16 mouse cellular contexts compared by ENCODE assay signal in genomic region chr5:148609506-148609880, GRCm38 (mm10). TPM values are rescaled to one million over a fixed set of nuclear protein-coding genes. Genes with fewer than 3 reads are reported as not detected.
DNase-seq lines count a peak whose midpoint lies in the region; ATAC-seq lines count a peak whose summit lies in the region.
"Had no signal": no experiment of that assay in that cellular context is flagged by ENCODE, and none has a peak within 500 bp of the region (broad histone marks: within the 10 kb centered on the region; RNA-seq: fewer than 3 reads in every experiment).

No protein-coding gene starts in this region.

- no peaks in the 10 kb centered on the region for H3K9me3 ChIP-seq in midbrain, embryonic 13.5 days
- H3K9me3 ChIP-seq in midbrain, embryonic 15.5 days: no peaks in the 10 kb centered on the region
- H3K9me3 ChIP-seq: limb, embryonic 12.5 days; neural tube, embryonic 13.5 days had no signal

- intact Hi-C loops in heart, postnatal 14 days (cut with DNase I): no loop called here

- H3K36me3 ChIP-seq in midbrain, embryonic 13.5 days: no peaks in the 10 kb centered on the region
- H3K36me3 ChIP-seq in midbrain, embryonic 15.5 days (replicated peaks): no peaks in the 10 kb centered on the region
- H3K36me3 ChIP-seq: limb, embryonic 12.5 days; neural tube, embryonic 13.5 days had no signal

- peaks cover 20% of the 10 kb centered on the region for H3K4me1 ChIP-seq in midbrain, embryonic 13.5 days (replicated peaks)
- peaks cover 12% of the 10 kb centered on the region; the same call in 1 of the 2 replicates for H3K4me1 ChIP-seq in midbrain, embryonic 15.5 days

- peak overlapping the region; percentile 35; the same call in 1 of the 2 replicates for H3K27ac ChIP-seq in midbrain, embryonic 13.5 days
- H3K27ac ChIP-seq in midbrain, embryonic 15.5 days: no peak overlapping the region
- H3K27ac ChIP-seq: neural tube, embryonic 13.5 days had no signal

- no peaks in the 10 kb centered on the region for H3K27me3 ChIP-seq in midbrain, embryonic 13.5 days
- H3K27me3 ChIP-seq in midbrain, embryonic 15.5 days (replicated peaks): no peaks in the 10 kb centered on the region
- H3K27me3 ChIP-seq: CH12.LX; limb, embryonic 12.5 days; neural tube, embryonic 13.5 days; Patski had no signal

- H3K9ac ChIP-seq in midbrain, embryonic 13.5 days (replicated peaks): no peak overlapping the region
- H3K9ac ChIP-seq in midbrain, embryonic 15.5 days: no peak overlapping the region
- H3K9ac ChIP-seq: limb, embryonic 12.5 days; lung, embryonic 14.5 days; neural tube, embryonic 13.5 days had no signal

- DNase-seq in heart, adult 11 months: peak; percentile 96
- no peak for DNase-seq in heart, postnatal 4 days
- DNase-seq in heart, postnatal 14 days: peak; percentile 13 to 28
- peak; percentile 31 for DNase-seq in skeletal muscle tissue, adult 2 months (ENCODE audit: low read depth, low spot score)
- DNase-seq in frontal cortex, adult 2 months (ENCODE audit: extremely low spot score in 1 of 2, low spot score in 1 of 2): no peak
- DNase-seq: adrenal gland, postnatal 10 days; kidney, postnatal 14 days; lung, embryonic 14.5 days; right cerebral cortex, adult 18-20 months; thymus, adult 2 months had no signal

- no peak for ATAC-seq in midbrain, embryonic 13.5 days
- ATAC-seq in midbrain, embryonic 15.5 days (replicated peaks): no peak
- ATAC-seq: Patski had no signal

- WGBS in midbrain, embryonic 13.5 days: 67% methylated on average over 9 of the region's 9 CpGs
- WGBS in midbrain, embryonic 15.5 days: 52% methylated on average over 9 of the region's 9 CpGs

- H3K4me2 ChIP-seq in midbrain, embryonic 13.5 days (replicated peaks): no peak overlapping the region
- H3K4me2 ChIP-seq in midbrain, embryonic 15.5 days: no peak overlapping the region
- H3K4me2 ChIP-seq: limb, embryonic 12.5 days; lung, embryonic 14.5 days; neural tube, embryonic 13.5 days had no signal

- H3K4me3 ChIP-seq in midbrain, embryonic 13.5 days (replicated peaks): no peak overlapping the region
- no peak overlapping the region for H3K4me3 ChIP-seq in midbrain, embryonic 15.5 days
- H3K4me3 ChIP-seq: limb, embryonic 12.5 days; neural tube, embryonic 13.5 days had no signal

RNA-seq across cellular contexts. Expression of gene Ubl3, which starts 56.9 kb away (rescaled TPM):
- 10 to 100 TPM; 71.4 to 82.6 TPM for total RNA-seq in heart, postnatal 4 days (2021)
- 55.3 and 69.1 TPM in 2 replicates for polyA plus RNA-seq in midbrain, embryonic 13.5 days (2015; fragmentation: Nextera tagmentation; extraction: Ambion mirVana)
- 78.7 and 84.4 TPM in 2 replicates for polyA plus RNA-seq in midbrain, embryonic 15.5 days (2015; fragmentation: Nextera tagmentation; extraction: Ambion mirVana)
- 10 to 100 TPM; 84.6 to 95.6 TPM for total RNA-seq in heart, postnatal 14 days (2021)
- 139 and 162 TPM in 2 replicates for polyA plus RNA-seq in frontal cortex, adult 2 months (2012; rRNA removed)

Comparison
In these comparisons a context has a peak if more than half of its experiments do, and no peak if none do; other contexts are left out.
1. DNase-seq: peak in heart, adult 11 months (single experiment), heart, postnatal 14 days (2 of 2) and skeletal muscle tissue, adult 2 months (single experiment); none in heart, postnatal 4 days (single experiment) and frontal cortex, adult 2 months (0 of 2).